Mouse (Mus musculus): ENCODE measurements at regions not wholly inside any gene's neighbourhood (a gene's known extent, or its start where the extent isn't known, plus 50 kb on each side); places are given as distances from the start of the nearest gene placed in this dataset.

GRCm38 (mm10) chr8:46403877-46404560, 66.8 kb upstream of the Acsl1 start:
- Histone ChIP-seq H3K4me3 (ENCODE audit: low read length) (no peak overlapping the region), H3K36me3 (ENCODE audit: control insufficient read depth, insufficient read depth, low read length) (no peaks in the 10 kb centered on the region), H3K9ac (ENCODE audit: low read depth, low read length) (no peak overlapping the region), H3K9me3 (ENCODE audit: control insufficient read depth, low read length) (no peaks in the 10 kb centered on the region), H3K4me1 (ENCODE audit: control insufficient read depth, insufficient read depth, low read length) (0 out of 2 replicates have a peak, but pooled peaks cover 3% of the 10 kb centered on the region), H3K27me3 (replicated peaks; ENCODE audit: control insufficient read depth, insufficient read depth, low read length) (no peaks in the 10 kb centered on the region), H3K4me2 (ENCODE audit: low read depth, low read length) (no peak overlapping the region), H3K27ac (ENCODE audit: low read length) (peak overlapping the region; percentile 62)
- 65% methylated on average over 5 of the region's 5 CpGs for WGBS
- ATAC-seq: peak; percentile 87

- Histone ChIP-seq H3K27me3 (replicated peaks; ENCODE audit: control insufficient read depth, insufficient read depth, low read length) (no peaks in the 10 kb centered on the region), H3K36me3 (ENCODE audit: control insufficient read depth, insufficient read depth, low read length) (no peaks in the 10 kb centered on the region), H3K9ac (ENCODE audit: low read depth, low read length) (no peak overlapping the region), H3K4me3 (ENCODE audit: low read length) (no peak overlapping the region), H3K9me3 (ENCODE audit: control insufficient read depth, low read length) (no peaks in the 10 kb centered on the region), H3K4me2 (ENCODE audit: low read depth, low read length) (no peak overlapping the region), H3K4me1 (ENCODE audit: control insufficient read depth, insufficient read depth, low read length) (0 out of 2 replicates have a peak, but pooled peaks cover 3% of the 10 kb centered on the region), H3K27ac (ENCODE audit: low read length) (peak overlapping the region; percentile 83)
- WGBS: 72% methylated on average over 7 of the region's 7 CpGs
- peak; percentile 93 for ATAC-seq
Measured at GRCm38 (mm10) chr8:46408886-46409285, 62.0 kb upstream of the Acsl1 start.

- 44% methylated on average over 2 of the region's 2 CpGs for WGBS
- 0 out of 2 replicates have a peak, but pooled peaks cover 3% of the 10 kb centered on the region for H3K4me1 ChIP-seq (ENCODE audit: control insufficient read depth, insufficient read depth, low read length)
- ATAC-seq: peak; percentile 95
Measured at GRCm38 (mm10) chr8:46409296-46409695, 61.5 kb upstream of the Acsl1 start.

GRCm38 (mm10) chr8:46411877-46412625, 58.8 kb upstream of the Acsl1 start:
- Histone ChIP-seq H3K9ac (ENCODE audit: low read depth, low read length) (no peak overlapping the region), H3K9me3 (ENCODE audit: control insufficient read depth, low read length) (no peaks in the 10 kb centered on the region), H3K36me3 (ENCODE audit: control insufficient read depth, insufficient read depth, low read length) (no peaks in the 10 kb centered on the region), H3K4me2 (ENCODE audit: low read depth, low read length) (no peak overlapping the region), H3K27ac (ENCODE audit: low read length) (no peak overlapping the region), H3K4me3 (ENCODE audit: low read length) (no peak overlapping the region), H3K27me3 (replicated peaks; ENCODE audit: control insufficient read depth, insufficient read depth, low read length) (no peaks in the 10 kb centered on the region), H3K4me1 (ENCODE audit: control insufficient read depth, insufficient read depth, low read length) (0 out of 2 replicates have a peak, but pooled peaks cover 3% of the 10 kb centered on the region)
- WGBS: 82% methylated on average over 11 of the region's 11 CpGs
- ATAC-seq: no peak

More at GRCm38 (mm10) chr8:46409296-46409695, 61.5 kb upstream of the Acsl1 start:
- Histone ChIP-seq H3K4me2 (ENCODE audit: low read depth, low read length) (no peak overlapping the region), H3K9me3 (ENCODE audit: control insufficient read depth, low read length) (no peaks in the 10 kb centered on the region), H3K27me3 (replicated peaks; ENCODE audit: control insufficient read depth, insufficient read depth, low read length) (no peaks in the 10 kb centered on the region), H3K27ac (ENCODE audit: low read length) (peak overlapping the region; percentile 83), H3K9ac (ENCODE audit: low read depth, low read length) (no peak overlapping the region), H3K36me3 (ENCODE audit: control insufficient read depth, insufficient read depth, low read length) (no peaks in the 10 kb centered on the region), H3K4me3 (ENCODE audit: low read length) (no peak overlapping the region)

- H3K4me1 ChIP-seq (ENCODE audit: control insufficient read depth, insufficient read depth, low read length): 0 out of 2 replicates have a peak, but pooled peaks cover 3% of the 10 kb centered on the region
- H3K9ac ChIP-seq (ENCODE audit: low read depth, low read length): no peak overlapping the region
- H3K4me2 ChIP-seq (ENCODE audit: low read depth, low read length): no peak overlapping the region
- WGBS: 80% methylated on average over 9 of the region's 9 CpGs
- ATAC-seq: no peak
- no peak overlapping the region for H3K4me3 ChIP-seq (ENCODE audit: low read length)
- H3K9me3 ChIP-seq (ENCODE audit: control insufficient read depth, low read length): no peaks in the 10 kb centered on the region
- no peak overlapping the region for H3K27ac ChIP-seq (ENCODE audit: low read length)
- H3K36me3 ChIP-seq (ENCODE audit: control insufficient read depth, insufficient read depth, low read length): no peaks in the 10 kb centered on the region
- H3K27me3 ChIP-seq (replicated peaks; ENCODE audit: control insufficient read depth, insufficient read depth, low read length): no peaks in the 10 kb centered on the region
Measured at GRCm38 (mm10) chr8:46413349-46414024, 57.4 kb upstream of the Acsl1 start.

- H3K36me3 ChIP-seq (ENCODE audit: control insufficient read depth, insufficient read depth, low read length): no peaks in the 10 kb centered on the region
- no peaks in the 10 kb centered on the region for H3K27me3 ChIP-seq (replicated peaks; ENCODE audit: control insufficient read depth, insufficient read depth, low read length)
- ATAC-seq: no peak
Measured at GRCm38 (mm10) chr8:46414874-46415273, 56.0 kb upstream of the Acsl1 start.

GRCm38 (mm10) chr8:46419402-46419801, 51.4 kb upstream of the Acsl1 start:
- H3K9me3 ChIP-seq (ENCODE audit: control insufficient read depth, low read length): no peaks in the 10 kb centered on the region
- no peaks in the 10 kb centered on the region for H3K4me1 ChIP-seq (ENCODE audit: control insufficient read depth, insufficient read depth, low read length)
- no peak overlapping the region for H3K4me3 ChIP-seq (ENCODE audit: low read length)
- no peaks in the 10 kb centered on the region for H3K36me3 ChIP-seq (ENCODE audit: control insufficient read depth, insufficient read depth, low read length)
- WGBS: 80% methylated on average over 5 of the region's 5 CpGs
- no peak overlapping the region for H3K9ac ChIP-seq (ENCODE audit: low read depth, low read length)
- H3K4me2 ChIP-seq (ENCODE audit: low read depth, low read length): no peak overlapping the region
- ATAC-seq: no peak
- H3K27me3 ChIP-seq (replicated peaks; ENCODE audit: control insufficient read depth, insufficient read depth, low read length): no peaks in the 10 kb centered on the region
- no peak overlapping the region for H3K27ac ChIP-seq (ENCODE audit: low read length)

More at GRCm38 (mm10) chr8:46414874-46415273, 56.0 kb upstream of the Acsl1 start:
- Histone ChIP-seq H3K4me1 (ENCODE audit: control insufficient read depth, insufficient read depth, low read length) (no peaks in the 10 kb centered on the region), H3K9ac (ENCODE audit: low read depth, low read length) (no peak overlapping the region), H3K4me2 (ENCODE audit: low read depth, low read length) (no peak overlapping the region), H3K9me3 (ENCODE audit: control insufficient read depth, low read length) (no peaks in the 10 kb centered on the region), H3K27ac (ENCODE audit: low read length) (no peak overlapping the region), H3K4me3 (ENCODE audit: low read length) (no peak overlapping the region)
- WGBS: 83% methylated on average over 6 of the region's 6 CpGs

- WGBS: 94% methylated on average over 8 of the region's 8 CpGs
- no peaks in the 10 kb centered on the region for H3K4me1 ChIP-seq (ENCODE audit: control insufficient read depth, insufficient read depth, low read length)
- no peaks in the 10 kb centered on the region for H3K36me3 ChIP-seq (ENCODE audit: control insufficient read depth, insufficient read depth, low read length)
- no peak for ATAC-seq
- H3K9me3 ChIP-seq (ENCODE audit: control insufficient read depth, low read length): no peaks in the 10 kb centered on the region
- H3K27ac ChIP-seq (ENCODE audit: low read length): no peak overlapping the region
- H3K9ac ChIP-seq (ENCODE audit: low read depth, low read length): no peak overlapping the region
- H3K4me2 ChIP-seq (ENCODE audit: low read depth, low read length): no peak overlapping the region
- H3K4me3 ChIP-seq (ENCODE audit: low read length): no peak overlapping the region
- H3K27me3 ChIP-seq (replicated peaks; ENCODE audit: control insufficient read depth, insufficient read depth, low read length): no peaks in the 10 kb centered on the region
Measured at GRCm38 (mm10) chr8:46420476-46420875, 50.4 kb upstream of the Acsl1 start.
